Mouse (Mus musculus): ENCODE data around the gene Eif4h. TPM values are rescaled to one million over a fixed set of nuclear protein-coding genes. Genes with fewer than 3 reads are reported as not detected.

Eif4h gene
- 321 and 329 TPM in 2 replicates for polyA plus RNA-seq (2015; fragmentation: Nextera tagmentation; extraction: Ambion mirVana)

DNA sequence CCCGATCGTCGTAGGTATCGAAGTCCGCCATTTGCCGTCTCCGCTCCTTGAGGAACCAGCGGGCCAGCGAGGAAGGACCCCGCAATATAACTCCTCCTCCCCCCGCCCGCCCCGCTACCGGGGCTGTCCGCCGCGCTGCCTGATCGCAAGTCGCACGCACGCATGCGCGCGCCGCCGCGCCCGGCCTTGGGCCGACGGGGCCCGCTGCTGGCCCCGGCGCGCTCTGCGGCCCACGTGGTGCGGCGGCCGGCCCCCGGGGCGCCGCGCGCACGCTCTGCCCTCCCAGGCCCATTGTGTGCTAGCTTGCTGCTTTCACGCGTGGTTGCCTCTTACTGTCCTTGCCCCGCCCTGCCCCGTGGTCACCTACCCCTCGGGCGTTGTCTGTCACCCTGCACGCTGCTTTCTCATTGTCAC is at the start of gene Eif4h:
TSS of gene Eif4h (minus strand) at position 222 of the 414 bp plus-strand sequence.
- peak; percentile 89 for ATAC-seq
- H3K4me3 ChIP-seq (ENCODE audit: low read depth, low read length): peak within 1 kb of the TSS; percentile 96
- WGBS: under 1% methylated on average over 26 of the region's 52 CpGs
- peak within 1 kb of the TSS; percentile 95 for H3K27ac ChIP-seq (ENCODE audit: low read length)
- 0 out of 2 replicates have a peak, but pooled peaks cover 4% of the 10 kb centered on the region for H3K36me3 ChIP-seq (ENCODE audit: control insufficient read depth, insufficient read depth, low read length)
- peak within 1 kb of the TSS; percentile 99 for H3K9ac ChIP-seq (ENCODE audit: low read depth, low read length)
- peaks cover 12% of the 10 kb centered on the region for H3K4me1 ChIP-seq (ENCODE audit: control insufficient read depth, insufficient read depth, low read length)
- H3K27me3 ChIP-seq (ENCODE audit: control insufficient read depth, insufficient read depth, low read depth, low read length): no peaks in the 10 kb centered on the region
- H3K4me2 ChIP-seq (ENCODE audit: low read length): peak within 1 kb of the TSS; percentile 94
- no peaks in the 10 kb centered on the region for H3K9me3 ChIP-seq (replicated peaks; ENCODE audit: control insufficient read depth, low read length, poor library complexity, severe bottlenecking)

DNA sequence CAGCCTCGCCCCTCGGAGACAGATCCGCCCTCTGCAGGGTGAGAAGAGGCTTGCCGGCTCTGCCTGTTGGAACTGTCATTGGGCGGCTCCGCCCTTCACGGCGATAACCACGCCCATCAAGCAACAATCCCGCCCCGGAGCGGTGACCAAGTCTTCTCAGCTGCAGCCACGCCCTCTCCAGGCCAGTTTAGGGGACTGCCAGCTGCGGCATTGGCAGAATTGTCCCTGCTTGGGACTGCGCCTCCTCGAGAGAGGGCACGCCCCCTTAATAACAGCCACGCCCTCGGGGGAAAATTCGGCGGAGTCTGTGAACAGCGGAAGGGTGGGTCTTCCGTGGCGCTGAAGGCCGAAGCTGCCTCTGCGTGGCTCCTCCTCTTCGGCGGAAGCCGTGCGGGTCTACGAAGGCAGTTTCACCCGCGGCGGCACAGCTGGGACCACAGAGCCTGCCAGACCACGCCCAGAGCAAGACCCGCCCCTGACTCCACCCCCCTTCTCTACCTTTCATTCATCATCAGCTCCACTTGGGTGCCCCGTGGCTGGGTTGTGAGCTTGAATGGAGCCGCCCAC is 49.5 kb upstream of the Eif4h start:
- WGBS: 0% methylated on average over 38 of the region's 38 CpGs
- peaks cover 11% of the 10 kb centered on the region for H3K36me3 ChIP-seq (ENCODE audit: control insufficient read depth, insufficient read depth, low read length)
- H3K27ac ChIP-seq (ENCODE audit: low read length): peak overlapping the region; percentile 85
- H3K4me1 ChIP-seq (ENCODE audit: control insufficient read depth, insufficient read depth, low read length): peaks cover 15% of the 10 kb centered on the region
- H3K9me3 ChIP-seq (replicated peaks; ENCODE audit: control insufficient read depth, low read length, poor library complexity, severe bottlenecking): no peaks in the 10 kb centered on the region
- peak overlapping the region; percentile 92 for H3K4me3 ChIP-seq (ENCODE audit: low read depth, low read length)
- peak; percentile 97 for ATAC-seq
- H3K4me2 ChIP-seq (ENCODE audit: low read length): peak overlapping the region; percentile 61
- H3K27me3 ChIP-seq (ENCODE audit: control insufficient read depth, insufficient read depth, low read depth, low read length): no peaks in the 10 kb centered on the region
- peak overlapping the region; percentile 93 for H3K9ac ChIP-seq (ENCODE audit: low read depth, low read length)

DNA sequence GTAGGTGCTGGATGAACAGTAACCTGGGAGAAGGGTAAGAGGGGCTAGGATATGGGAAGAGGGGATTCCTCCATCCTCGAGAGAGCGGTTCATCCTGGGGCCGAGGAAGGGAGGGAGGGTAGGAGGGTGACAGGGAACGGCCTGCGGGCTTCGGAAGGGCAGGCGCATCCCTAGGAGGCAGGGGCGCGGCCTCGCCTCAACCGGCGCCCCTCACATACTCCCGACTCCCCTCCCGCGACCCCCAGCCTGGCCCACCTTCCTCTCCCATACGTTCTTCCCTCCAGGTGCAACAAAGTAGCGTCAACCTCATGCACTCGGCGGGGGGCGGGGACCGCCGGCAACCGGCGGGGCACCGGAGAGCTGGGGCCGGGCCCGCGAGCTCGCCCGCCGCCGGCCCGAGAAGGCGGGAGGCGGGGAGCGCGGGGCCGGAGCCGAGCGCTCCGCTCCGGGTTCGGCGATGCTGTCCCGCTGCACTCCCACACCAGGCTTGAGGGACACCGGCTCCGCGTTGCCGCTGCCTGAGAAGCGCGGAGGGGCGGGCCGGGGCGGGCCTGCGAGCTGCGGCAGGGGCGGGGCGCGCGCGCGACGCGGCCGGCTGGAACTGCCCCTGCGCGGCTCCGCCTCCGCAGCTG is 48.9 kb upstream of the Eif4h start, which contains the start of gene Limk1:
TSS of gene Limk1 (minus strand) at position 513 of the 632 bp plus-strand sequence.
- Histone ChIP-seq H3K27ac (ENCODE audit: low read length) (peak within 1 kb of the TSS; percentile 85), H3K9ac (ENCODE audit: low read depth, low read length) (peak within 1 kb of the TSS; percentile 93), H3K4me1 (ENCODE audit: control insufficient read depth, insufficient read depth, low read length) (peaks cover 15% of the 10 kb centered on the region), H3K27me3 (ENCODE audit: control insufficient read depth, insufficient read depth, low read depth, low read length) (no peaks in the 10 kb centered on the region), H3K9me3 (replicated peaks; ENCODE audit: control insufficient read depth, low read length, poor library complexity, severe bottlenecking) (no peaks in the 10 kb centered on the region), H3K36me3 (ENCODE audit: control insufficient read depth, insufficient read depth, low read length) (peaks cover 14% of the 10 kb centered on the region), H3K4me3 (ENCODE audit: low read depth, low read length) (peak within 1 kb of the TSS; percentile 92), H3K4me2 (ENCODE audit: low read length) (peak within 1 kb of the TSS; percentile 87)
- 2% methylated on average over 30 of the region's 69 CpGs for WGBS
- peak; percentile 40 for ATAC-seq

DNA sequence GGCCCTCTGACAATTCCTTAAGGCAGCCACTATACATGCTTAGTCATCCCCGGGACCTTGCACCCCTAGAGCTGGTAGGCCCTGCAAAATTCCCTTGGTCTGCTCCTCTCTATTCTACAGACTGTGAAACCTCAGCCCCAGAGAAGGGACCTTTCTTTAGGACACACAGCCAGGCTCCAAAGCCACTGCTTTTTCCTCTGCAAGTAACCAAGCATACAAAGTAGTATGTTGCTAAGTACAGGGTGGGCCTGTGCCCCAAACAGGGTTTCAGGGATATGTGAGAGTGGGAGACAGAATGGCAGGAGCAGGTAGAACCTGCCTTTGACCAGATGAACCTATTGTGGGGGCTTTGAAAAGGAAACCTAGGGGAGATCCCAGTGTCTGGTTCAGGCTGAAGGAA is 47.9 kb upstream of the Eif4h start:
- Histone ChIP-seq H3K4me3 (ENCODE audit: low read depth, low read length) (peak overlapping the region; percentile 92), H3K27ac (ENCODE audit: low read length) (no peak overlapping the region), H3K9me3 (replicated peaks; ENCODE audit: control insufficient read depth, low read length, poor library complexity, severe bottlenecking) (no peaks in the 10 kb centered on the region), H3K27me3 (ENCODE audit: control insufficient read depth, insufficient read depth, low read depth, low read length) (no peaks in the 10 kb centered on the region), H3K9ac (ENCODE audit: low read depth, low read length) (peak overlapping the region; percentile 93), H3K4me2 (ENCODE audit: low read length) (peak overlapping the region; percentile 87), H3K4me1 (ENCODE audit: control insufficient read depth, insufficient read depth, low read length) (peaks cover 15% of the 10 kb centered on the region), H3K36me3 (ENCODE audit: control insufficient read depth, insufficient read depth, low read length) (peaks cover 14% of the 10 kb centered on the region)
- WGBS: 81% methylated on average over 1 of the region's 1 CpGs
- ATAC-seq: no peak

DNA sequence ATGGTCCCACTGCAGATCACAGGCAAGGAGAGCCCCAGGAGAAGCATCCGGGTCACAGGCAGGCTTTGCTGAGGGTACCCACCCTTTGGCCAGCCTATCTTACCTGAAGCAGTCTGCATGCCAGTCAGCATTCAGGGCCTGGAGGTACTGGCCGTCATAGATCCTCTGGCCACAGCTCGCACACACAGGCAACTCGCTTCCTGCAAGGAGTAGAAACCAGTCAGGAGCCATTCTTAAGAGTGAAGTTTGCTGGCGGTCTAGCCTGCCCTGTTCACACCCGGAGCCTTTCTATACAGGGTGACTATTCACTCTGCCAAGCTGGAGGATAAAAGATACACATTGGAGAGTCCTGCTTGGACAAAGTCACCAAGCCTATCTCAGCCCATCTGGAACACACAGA is 47.3 kb upstream of the Eif4h start:
- 88% methylated on average over 6 of the region's 6 CpGs for whole genome bisulfite sequencing

DNA sequence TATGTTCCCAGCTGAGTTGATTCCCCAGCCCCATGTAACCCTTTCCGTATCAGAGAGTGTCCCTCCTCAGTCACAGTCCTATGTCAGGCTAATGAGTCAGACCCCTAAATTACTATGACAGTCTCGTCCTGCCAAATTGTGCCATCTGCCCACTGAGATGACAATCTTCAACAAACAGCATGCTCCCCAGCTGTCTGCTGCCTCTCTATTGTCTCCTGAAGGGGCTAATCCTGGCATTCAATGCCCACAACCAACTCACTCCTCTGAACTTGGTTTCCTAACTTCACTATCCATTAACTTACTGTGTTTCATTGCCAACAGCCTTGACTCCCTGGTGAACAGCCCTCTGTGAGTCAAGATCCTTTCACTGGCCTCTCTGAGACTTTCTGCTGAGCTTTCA is 45.1 kb upstream of the Eif4h start:
- H3K4me2 ChIP-seq (ENCODE audit: low read length): no peak overlapping the region
- WGBS: 62% methylated on average over 2 of the region's 2 CpGs
- H3K4me1 ChIP-seq (ENCODE audit: control insufficient read depth, insufficient read depth, low read length): peaks cover 13% of the 10 kb centered on the region
- peaks cover 14% of the 10 kb centered on the region for H3K36me3 ChIP-seq (ENCODE audit: control insufficient read depth, insufficient read depth, low read length)
- no peak for ATAC-seq
- H3K4me3 ChIP-seq (ENCODE audit: low read depth, low read length): no peak overlapping the region
- no peak overlapping the region for H3K9ac ChIP-seq (ENCODE audit: low read depth, low read length)
- H3K27me3 ChIP-seq (ENCODE audit: control insufficient read depth, insufficient read depth, low read depth, low read length): no peaks in the 10 kb centered on the region
- H3K9me3 ChIP-seq (replicated peaks; ENCODE audit: control insufficient read depth, low read length, poor library complexity, severe bottlenecking): no peaks in the 10 kb centered on the region
- no peak overlapping the region for H3K27ac ChIP-seq (ENCODE audit: low read length)

More for the DNA sequence above, 47.3 kb upstream of the Eif4h start:
- Histone ChIP-seq H3K4me3 (ENCODE audit: low read depth, low read length) (no peak overlapping the region), H3K27ac (ENCODE audit: low read length) (no peak overlapping the region), H3K27me3 (ENCODE audit: control insufficient read depth, insufficient read depth, low read depth, low read length) (no peaks in the 10 kb centered on the region), H3K9me3 (replicated peaks; ENCODE audit: control insufficient read depth, low read length, poor library complexity, severe bottlenecking) (no peaks in the 10 kb centered on the region), H3K4me1 (ENCODE audit: control insufficient read depth, insufficient read depth, low read length) (peaks cover 15% of the 10 kb centered on the region), H3K36me3 (ENCODE audit: control insufficient read depth, insufficient read depth, low read length) (peaks cover 14% of the 10 kb centered on the region), H3K4me2 (ENCODE audit: low read length) (no peak overlapping the region), H3K9ac (ENCODE audit: low read depth, low read length) (no peak overlapping the region)
- no peak for ATAC-seq

DNA sequence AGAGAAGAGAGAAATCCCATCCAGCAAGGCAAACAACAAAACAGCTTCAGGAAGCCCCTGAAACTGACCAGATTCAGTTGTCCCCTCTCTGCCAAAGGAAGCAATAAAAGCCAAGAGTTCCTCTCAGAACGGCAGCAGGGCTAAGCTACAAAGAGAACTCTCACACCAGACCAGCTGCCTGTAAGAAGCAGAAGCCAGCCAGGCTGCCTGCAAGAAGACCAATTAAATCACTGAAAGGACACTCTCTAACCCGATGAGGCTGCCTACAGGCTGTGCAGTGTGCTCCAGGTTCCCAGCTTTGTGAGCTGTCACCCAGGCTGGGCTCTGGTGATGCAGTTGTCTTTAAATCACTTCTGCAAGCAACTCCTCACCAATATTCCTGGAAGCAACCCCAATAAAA is 44.5 kb upstream of the Eif4h start:
- 74% methylated on average over 2 of the region's 2 CpGs for WGBS
- H3K36me3 ChIP-seq (ENCODE audit: control insufficient read depth, insufficient read depth, low read length): peaks cover 14% of the 10 kb centered on the region
- no peaks in the 10 kb centered on the region for H3K27me3 ChIP-seq (ENCODE audit: control insufficient read depth, insufficient read depth, low read depth, low read length)
- H3K4me3 ChIP-seq (ENCODE audit: low read depth, low read length): no peak overlapping the region
- H3K4me1 ChIP-seq (ENCODE audit: control insufficient read depth, insufficient read depth, low read length): peaks cover 13% of the 10 kb centered on the region
- no peaks in the 10 kb centered on the region for H3K9me3 ChIP-seq (replicated peaks; ENCODE audit: control insufficient read depth, low read length, poor library complexity, severe bottlenecking)
- H3K4me2 ChIP-seq (ENCODE audit: low read length): no peak overlapping the region
- H3K9ac ChIP-seq (ENCODE audit: low read depth, low read length): no peak overlapping the region
- no peak for ATAC-seq
- no peak overlapping the region for H3K27ac ChIP-seq (ENCODE audit: low read length)

DNA sequence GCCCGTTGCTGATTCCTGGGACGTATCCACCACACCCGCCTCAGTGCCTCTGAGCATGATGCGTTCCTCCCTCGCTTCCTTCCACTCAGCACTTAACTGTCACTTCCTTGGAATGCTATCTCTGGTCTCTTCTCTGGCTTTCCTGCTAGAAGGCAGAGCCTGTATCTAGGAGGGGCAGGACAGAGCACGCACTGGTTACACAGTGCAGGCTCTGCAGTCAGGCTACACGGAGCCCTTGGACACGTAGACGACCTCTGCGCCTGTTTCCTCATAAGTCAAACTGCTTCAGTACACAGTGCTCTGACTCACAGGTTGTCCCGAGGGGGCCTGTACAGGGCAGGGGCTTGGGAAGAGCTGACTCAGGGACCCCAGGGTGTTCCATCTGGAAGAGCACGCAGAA is 40.9 kb upstream of the Eif4h start:
- Histone ChIP-seq H3K27ac (ENCODE audit: low read length) (no peak overlapping the region), H3K4me3 (ENCODE audit: low read depth, low read length) (no peak overlapping the region), H3K4me2 (ENCODE audit: low read length) (no peak overlapping the region), H3K9ac (ENCODE audit: low read depth, low read length) (no peak overlapping the region), H3K9me3 (replicated peaks; ENCODE audit: control insufficient read depth, low read length, poor library complexity, severe bottlenecking) (no peaks in the 10 kb centered on the region), H3K4me1 (ENCODE audit: control insufficient read depth, insufficient read depth, low read length) (peaks cover 15% of the 10 kb centered on the region), H3K36me3 (ENCODE audit: control insufficient read depth, insufficient read depth, low read length) (peaks cover 6% of the 10 kb centered on the region), H3K27me3 (ENCODE audit: control insufficient read depth, insufficient read depth, low read depth, low read length) (no peaks in the 10 kb centered on the region)
- no peak for ATAC-seq
- 87% methylated on average over 12 of the region's 12 CpGs for WGBS

DNA sequence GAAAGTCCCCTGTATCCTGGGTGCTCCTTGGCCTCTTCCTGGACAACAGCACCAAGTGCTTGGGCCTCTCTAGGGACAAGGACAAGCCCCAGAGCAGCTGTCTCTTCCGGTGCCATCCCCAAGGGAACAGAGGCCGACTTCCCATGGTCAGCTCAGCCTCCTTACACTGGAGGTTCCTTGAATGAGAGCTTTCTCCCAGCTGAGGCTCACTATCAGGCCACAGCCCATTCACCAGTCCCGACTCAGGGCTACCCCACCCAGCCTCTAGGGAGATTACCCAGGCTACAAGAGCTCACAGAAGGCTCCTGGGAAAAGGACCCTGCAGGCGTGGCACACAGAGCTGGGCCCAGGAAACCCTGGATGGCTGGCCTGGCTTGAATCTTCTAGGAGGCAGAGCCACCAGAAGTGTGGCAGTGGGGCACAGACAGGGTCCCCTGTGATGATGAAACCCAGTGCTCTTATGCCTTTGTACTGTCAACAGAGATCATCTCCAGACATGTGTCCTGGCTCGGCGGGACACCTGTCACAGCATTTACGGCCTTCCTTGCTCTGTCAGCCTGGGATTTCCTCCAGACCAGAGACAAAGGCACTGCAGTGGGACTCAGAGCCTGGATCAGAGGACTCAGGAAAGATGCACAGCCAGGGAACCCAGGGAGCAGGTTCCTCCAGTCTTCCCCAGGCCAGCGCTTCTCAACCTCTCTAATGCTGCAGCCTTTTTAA is 39.7 kb upstream of the Eif4h start:
- no peaks in the 10 kb centered on the region for H3K9me3 ChIP-seq (replicated peaks; ENCODE audit: control insufficient read depth, low read length, poor library complexity, severe bottlenecking)
- H3K4me1 ChIP-seq (ENCODE audit: control insufficient read depth, insufficient read depth, low read length): peaks cover 15% of the 10 kb centered on the region
- peaks cover 5% of the 10 kb centered on the region for H3K36me3 ChIP-seq (ENCODE audit: control insufficient read depth, insufficient read depth, low read length)
- H3K4me2 ChIP-seq (ENCODE audit: low read length): no peak overlapping the region
- no peaks in the 10 kb centered on the region for H3K27me3 ChIP-seq (ENCODE audit: control insufficient read depth, insufficient read depth, low read depth, low read length)
- 61% methylated on average over 8 of the region's 8 CpGs for WGBS
- no peak for ATAC-seq
- H3K4me3 ChIP-seq (ENCODE audit: low read depth, low read length): no peak overlapping the region
- no peak overlapping the region for H3K9ac ChIP-seq (ENCODE audit: low read depth, low read length)
- 0 out of 2 replicates have a peak overlapping the region, but pooled peaks have one; percentile 5 for H3K27ac ChIP-seq (ENCODE audit: low read length)
